Mouse (Mus musculus) C2C12 (cell line): Measurements from ENCODE around the gene Bpifb5.

Experiments
- CEBPB ChIP-seq: IDR thresholded peaks from one replicate; pipeline ENCODE4 v1.6.1; 2011; ENCODE audit warnings: low read depth, mild to moderate bottlenecking, control low read depth, moderate library complexity
- CTCF ChIP-seq: IDR thresholded peaks from one replicate; pipeline ENCODE4 v1.5.1; 2011; ENCODE audit not compliant: control insufficient read depth, insufficient read depth, insufficient read length
- MAX ChIP-seq: IDR thresholded peaks from one replicate; pipeline ENCODE4 v1.6.1; 2011; ENCODE audit warnings: mild to moderate bottlenecking, control low read depth
- MYOG ChIP-seq: IDR thresholded peaks from one replicate; pipeline ENCODE4 v1.6.1; 2011; ENCODE audit not compliant: control insufficient read depth, insufficient read length; ENCODE audit errors: extremely low read depth
- USF1 ChIP-seq: IDR thresholded peaks from one replicate; pipeline ENCODE4 v1.6.1; 2011; ENCODE audit warnings: low read depth, mild to moderate bottlenecking, control low read depth, moderate library complexity

DNA sequence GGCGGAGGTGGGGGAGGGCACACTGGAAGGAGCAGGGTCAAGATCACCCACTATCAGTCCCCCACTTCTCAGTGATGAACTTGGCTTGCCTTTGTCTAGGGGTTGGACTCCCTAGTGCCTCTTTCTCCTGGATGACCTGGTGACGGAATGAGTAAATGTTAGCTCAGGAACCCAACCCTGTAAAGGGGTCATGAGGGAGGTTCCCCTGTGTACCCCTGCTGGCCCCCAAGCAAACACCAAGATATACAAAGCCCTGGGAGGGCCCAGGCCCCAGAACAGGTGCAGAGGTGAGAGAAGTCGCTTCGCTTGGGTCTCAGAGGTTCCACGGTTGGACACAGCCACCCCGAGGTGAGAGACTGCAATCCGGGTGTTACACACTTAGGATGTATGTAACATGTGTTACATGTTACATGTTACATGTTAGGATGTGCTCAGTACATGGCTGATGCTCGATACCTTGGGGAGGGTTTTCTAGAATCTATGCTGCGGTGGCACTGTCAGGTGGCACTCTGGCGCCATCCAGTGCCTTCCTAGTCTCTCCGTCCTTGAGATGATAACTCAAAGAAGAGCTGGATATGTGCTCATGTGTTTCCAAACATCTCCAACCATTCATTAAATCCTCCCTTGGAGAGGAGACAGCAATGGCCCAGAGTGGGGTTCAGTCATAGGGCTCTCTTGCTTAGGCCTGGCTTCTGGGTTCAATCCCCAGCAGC lies 32.8 kb upstream of the Bpifb5 start, which contains the start of gene Bpifb1:
- no peak for TF ChIP-seq CTCF
- TF ChIP-seq MYOG = no peak
- no peak for TF ChIP-seq USF1
- no peak for TF ChIP-seq CEBPB
- TF ChIP-seq MAX = no peak
